Mouse (Mus musculus) intestine, postnatal 0 days (tissue): ENCODE results near the gene Srpx. TPM values are rescaled to one million over a fixed set of nuclear protein-coding genes. Genes with fewer than 3 reads are reported as not detected.

Experiments
- ATAC-seq: fragments of 200-750 bp; cut with Nextera tagmentation; 2 replicates; pipeline ENCODE4 v1.8.0; 2017; ENCODE audit warnings: mild to moderate bottlenecking, moderate TSS enrichment, moderate library complexity
- H3K27ac ChIP-seq: fragments of 300-500 bp; sonication (generic); 2 replicates; pipeline ENCODE4 v1.5.1; 2014; ENCODE audit warnings: mild to moderate bottlenecking, low read depth, low read length, moderate library complexity
- H3K27me3 ChIP-seq: fragments of 300-500 bp; sonication (generic); replicated peaks from 2 replicates; pipeline ENCODE4 v1.6.1; 2014; ENCODE audit warnings: low read length, mixed read lengths; ENCODE audit not compliant: control insufficient read depth, insufficient read depth
- H3K36me3 ChIP-seq: fragments of 300-500 bp; sonication (generic); 2 replicates; pipeline ENCODE4 v1.6.1; 2014; ENCODE audit warnings: mild to moderate bottlenecking, moderate library complexity; ENCODE audit not compliant: control insufficient read depth, insufficient read depth
- H3K4me1 ChIP-seq: fragments of 300-500 bp; sonication (generic); replicated peaks from 2 replicates; pipeline ENCODE4 v1.6.1; 2014; ENCODE audit warnings: antibody characterized with exemption, low read length, mixed read lengths; ENCODE audit not compliant: control insufficient read depth, insufficient read depth
- H3K4me2 ChIP-seq: fragments of 300-500 bp; sonication (generic); replicated peaks from 2 replicates; pipeline ENCODE4 v1.6.1; 2014; ENCODE audit warnings: low read depth, mild to moderate bottlenecking, moderate library complexity
- H3K4me3 ChIP-seq: fragments of 300-500 bp; sonication (generic); 2 replicates; pipeline ENCODE4 v1.5.1; 2014; ENCODE audit warnings: low read depth, low read length
- H3K9ac ChIP-seq: fragments of 300-500 bp; sonication (generic); 2 replicates; pipeline ENCODE4 v1.6.1; 2014; ENCODE audit warnings: mild to moderate bottlenecking, low read depth, low read length
- H3K9me3 ChIP-seq: fragments of 300-500 bp; sonication (generic); 2 replicates; pipeline ENCODE4 v1.6.1; 2016; ENCODE audit warnings: mixed run types; ENCODE audit not compliant: control insufficient read depth
- CTCF ChIP-seq: sonication (generic); IDR thresholded peaks from 2 replicates; pipeline ENCODE4 v1.5.1; 2016; ENCODE audit warnings: low read depth, mild to moderate bottlenecking, control low read depth, antibody characterized with exemption, moderate library complexity
- WGBS: fragments of 180-500 bp; shearing (Covaris S2); extraction: QIAGEN DNeasy Blood & Tissue Kit; methylation state at CpG from one replicate; pipeline ENCODE4 v1.1.7; 2014; 5-methylcytosine and 5-hydroxymethylcytosine counted together
- polyA plus RNA-seq: library from polyadenylated mRNA; unstranded; fragments of >200 nt; fragmentation: Nextera tagmentation; extraction: Ambion mirVana; gene quantifications from 2 replicates; pipeline ENCODE4 v1.2.1, GENCODE M21; 2015

The Srpx gene
- polyA plus RNA-seq, 1 experiment from 2014 or later: 11.1 TPM

DNA sequence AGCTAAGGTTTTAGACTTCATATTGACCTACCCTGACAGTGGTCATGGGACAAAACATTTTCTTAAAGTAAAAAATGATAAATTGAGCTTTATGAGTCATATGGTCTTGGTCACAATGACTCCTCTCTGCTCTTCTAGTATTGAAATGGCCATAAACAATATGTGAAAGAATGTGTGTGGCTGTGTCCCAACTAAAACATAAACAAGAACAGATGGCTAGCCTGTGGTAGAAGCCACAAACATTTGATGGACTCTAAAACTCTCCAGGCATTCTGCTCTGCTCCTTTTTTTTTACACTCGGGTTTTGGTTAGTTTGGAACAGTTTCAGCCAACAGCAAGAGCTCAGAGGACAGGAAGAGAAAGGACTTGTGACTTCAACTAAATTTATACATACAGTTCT is 111.6 kb downstream of the Srpx start:
- ATAC-seq: no peak

GRCm38 (mm10) chrX:10000718-10001117 is 116.8 kb downstream of the Srpx start:
- Histone ChIP-seq H3K4me2 (no peak overlapping the region), H3K4me1 (no peaks in the 10 kb centered on the region), H3K9ac (no peak overlapping the region), H3K9me3 (no peaks in the 10 kb centered on the region), H3K27me3 (no peaks in the 10 kb centered on the region), H3K36me3 (no peaks in the 10 kb centered on the region), H3K27ac (no peak overlapping the region), H3K4me3 (no peak overlapping the region)
- 62% methylated on average over 1 of the region's 1 CpGs for WGBS
- TF ChIP-seq CTCF: no peak
- no peak for ATAC-seq

More for the DNA sequence above, 111.6 kb downstream of the Srpx start:
- no peaks in the 10 kb centered on the region for H3K4me1 ChIP-seq
- H3K4me2 ChIP-seq: no peak overlapping the region
- no peaks in the 10 kb centered on the region for H3K9me3 ChIP-seq
- H3K9ac ChIP-seq: no peak overlapping the region
- H3K27me3 ChIP-seq: no peaks in the 10 kb centered on the region
- H3K4me3 ChIP-seq: no peak overlapping the region
- no peak for TF ChIP-seq CTCF
- 70% methylated on average over 1 of the region's 1 CpGs for WGBS
- no peaks in the 10 kb centered on the region for H3K36me3 ChIP-seq
- H3K27ac ChIP-seq: no peak overlapping the region

Other genes with a start within 250 kb of the Srpx start
- gene Sytl5, start 232.1 kb downstream of the Srpx start, polyA plus RNA-seq: 0.33 and 0.39 TPM in 2 replicates
- 4.1 and 4.8 TPM in 2 replicates for gene Rpgr, start 99.2 kb upstream of the Srpx start, polyA plus RNA-seq
- gene Otc, start 134.6 kb upstream of the Srpx start, polyA plus RNA-seq: 42.9 and 50.2 TPM in 2 replicates